Mouse (Mus musculus) neutrophil, adult 59 days (primary cell): Measurements from ENCODE around the gene Hspb8. TPM values are rescaled to one million over a fixed set of nuclear protein-coding genes. Genes with fewer than 3 reads are reported as not detected.

Source experiments
- total RNA-seq, 2 experiments: library from RNA; stranded (reverse); gene quantifications; 1 replicate in 1 of 2; 2 replicates in 1 of 2; pipeline ENCODE4 v1.2.4; 2023

Hspb8 gene
- not detected for total RNA-seq

DNA sequence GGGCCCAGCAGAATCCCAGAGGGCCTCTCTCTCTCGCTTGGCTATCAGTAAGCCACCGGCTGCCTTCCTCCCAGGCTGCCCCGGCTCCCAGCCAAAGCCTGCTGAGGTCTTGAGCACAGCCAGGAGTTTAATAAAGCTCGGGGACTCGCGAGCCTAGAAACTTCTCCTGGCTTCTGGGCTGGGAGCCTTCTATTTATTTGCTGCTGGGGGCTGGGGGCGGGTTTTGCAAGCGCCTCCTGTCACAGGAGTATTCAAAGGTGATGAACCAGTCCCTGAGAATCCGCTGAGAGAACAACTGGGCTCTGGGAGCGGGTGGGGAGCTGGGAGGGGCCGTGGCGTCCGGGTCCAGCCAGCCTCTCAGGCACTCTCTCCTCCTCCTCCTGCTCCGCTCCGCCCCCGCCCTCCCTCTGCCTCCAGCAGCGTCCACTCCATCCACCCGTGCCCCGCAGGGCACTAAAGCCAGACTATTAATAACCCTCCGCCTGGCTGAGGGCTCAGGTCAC lies at the start of gene Hspb8:
Gene Hspb8 (minus strand): TSS at position 166 of the 503 bp plus-strand sequence.

Other genes with a start within 250 kb of the Hspb8 start
- gene Ccdc60, start 133.9 kb downstream of the Hspb8 start, total RNA-seq = not detected
- gene Srrm4, start 169.0 kb upstream of the Hspb8 start, total RNA-seq = not detected